Mouse (Mus musculus) lung, embryonic 15.5 days (tissue): Measurements from ENCODE around the gene Plk5. TPM values are rescaled to one million over a fixed set of nuclear protein-coding genes. Genes with fewer than 3 reads are reported as not detected.

Source experiments
- ATAC-seq: fragments of 200-750 bp; cut with Nextera tagmentation; 2 replicates; pipeline ENCODE4 v1.8.0; 2017; ENCODE audit warnings: moderate number of reproducible peaks, borderline replicate concordance; ENCODE audit not compliant: low FRiP score, low TSS enrichment; ENCODE audit errors: extremely low read depth
- H3K27ac ChIP-seq: fragments of 300-500 bp; sonication (generic); 2 replicates; pipeline ENCODE4 v1.5.1; 2015; ENCODE audit warnings: moderate library complexity, mild to moderate bottlenecking, inconsistent platforms
- H3K27me3 ChIP-seq: fragments of 300-500 bp; sonication (generic); 2 replicates; pipeline ENCODE4 v1.6.1; 2015; ENCODE audit warnings: inconsistent platforms
- H3K36me3 ChIP-seq: fragments of 300-500 bp; sonication (generic); 2 replicates; pipeline ENCODE4 v1.6.1; 2015; ENCODE audit warnings: inconsistent platforms
- H3K4me1 ChIP-seq: fragments of 300-500 bp; sonication (generic); 2 replicates; pipeline ENCODE4 v1.6.1; 2015; ENCODE audit warnings: inconsistent platforms
- H3K4me2 ChIP-seq: fragments of 300-500 bp; sonication (generic); 2 replicates; pipeline ENCODE4 v1.6.1; 2015; ENCODE audit warnings: inconsistent platforms, mild to moderate bottlenecking, moderate library complexity
- H3K4me3 ChIP-seq: fragments of 300-500 bp; sonication (generic); 2 replicates; pipeline ENCODE4 v1.5.1; 2015; ENCODE audit warnings: mild to moderate bottlenecking, inconsistent platforms
- H3K9ac ChIP-seq: fragments of 300-500 bp; sonication (generic); 2 replicates; pipeline ENCODE4 v1.6.1; 2015; ENCODE audit warnings: inconsistent platforms
- H3K9me3 ChIP-seq: fragments of 300-500 bp; sonication (generic); 2 replicates; pipeline ENCODE4 v1.6.1; 2016; ENCODE audit warnings: inconsistent platforms
- WGBS: fragments of 180-500 bp; shearing (Covaris S2); methylation state at CpG from one replicate; pipeline ENCODE4 v1.1.7; 2015; 5-methylcytosine and 5-hydroxymethylcytosine counted together
- polyA plus RNA-seq: library from polyadenylated mRNA; unstranded; fragments of >200 nt; fragmentation: Nextera tagmentation; extraction: Ambion mirVana; gene quantifications from 2 replicates; pipeline ENCODE4 v1.2.1, GENCODE M21; 2015

Plk5 gene
- polyA plus RNA-seq, 1 experiment from 2014 or later, result 1.0 TPM

DNA sequence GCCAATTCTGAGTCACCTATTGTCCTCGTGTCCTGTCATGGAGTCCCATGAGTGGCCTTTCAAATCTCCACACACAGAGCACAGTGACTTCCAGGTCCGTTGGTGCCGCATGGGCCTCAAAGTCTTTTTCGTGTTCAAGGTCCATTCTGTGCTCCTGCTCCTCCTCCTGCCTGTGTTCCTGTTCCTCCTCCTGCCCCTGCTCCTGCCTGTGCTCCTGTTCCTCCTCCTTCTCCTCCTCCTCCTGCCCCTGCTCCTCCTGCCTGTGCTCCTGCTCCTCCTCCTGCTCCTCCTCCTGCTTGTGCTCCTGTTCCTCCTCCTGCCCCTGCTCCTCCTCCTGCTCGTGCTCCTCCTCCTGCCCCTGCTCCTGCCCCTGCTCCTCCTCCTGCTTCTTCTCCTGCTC, 11.7 kb downstream of the Plk5 start:
- no peak for ATAC-seq
- WGBS, result 48% methylated on average over 5 of the region's 5 CpGs
- H3K36me3 ChIP-seq, result no peaks in the 10 kb centered on the region

DNA sequence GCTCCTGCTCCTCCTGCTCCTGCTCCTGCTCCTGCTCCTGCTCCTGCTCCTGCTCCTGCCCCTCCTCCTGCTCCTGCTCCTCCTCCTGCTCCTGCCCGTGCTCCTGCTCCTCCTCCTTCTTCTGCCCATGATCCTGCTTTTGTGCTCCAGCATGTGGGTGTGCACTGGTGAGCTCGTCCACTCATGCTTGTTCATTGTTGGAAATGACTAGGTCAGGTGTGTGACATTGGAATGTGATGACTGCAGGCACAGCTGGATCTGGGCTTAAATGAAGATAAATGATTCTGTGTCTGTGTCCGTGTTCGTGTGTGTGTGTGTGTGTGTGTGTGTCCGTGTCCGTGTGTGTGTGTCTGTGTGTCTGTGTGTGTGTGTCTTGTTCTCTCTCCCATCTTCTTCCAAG, 12.1 kb downstream of the Plk5 start:
- WGBS, result 86% methylated on average over 6 of the region's 6 CpGs
- Histone ChIP-seq H3K9ac (no peak overlapping the region), H3K27me3 (peaks cover 6% of the 10 kb centered on the region; the same call in 1 of the 2 replicates), H3K4me2 (no peak overlapping the region), H3K36me3 (no peaks in the 10 kb centered on the region), H3K27ac (no peak overlapping the region), H3K9me3 (no peaks in the 10 kb centered on the region), H3K4me3 (no peak overlapping the region), H3K4me1 (peaks cover 9% of the 10 kb centered on the region; the same call in 1 of the 2 replicates)
- no peak for ATAC-seq

More for the DNA sequence above, 11.7 kb downstream of the Plk5 start:
- no peak overlapping the region for H3K4me3 ChIP-seq
- H3K9ac ChIP-seq, result no peak overlapping the region
- H3K4me1 ChIP-seq, result peaks cover 9% of the 10 kb centered on the region; the same call in 1 of the 2 replicates
- H3K9me3 ChIP-seq, result no peaks in the 10 kb centered on the region
- H3K4me2 ChIP-seq, result no peak overlapping the region
- peaks cover 6% of the 10 kb centered on the region; the same call in 1 of the 2 replicates for H3K27me3 ChIP-seq
- no peak overlapping the region for H3K27ac ChIP-seq

DNA sequence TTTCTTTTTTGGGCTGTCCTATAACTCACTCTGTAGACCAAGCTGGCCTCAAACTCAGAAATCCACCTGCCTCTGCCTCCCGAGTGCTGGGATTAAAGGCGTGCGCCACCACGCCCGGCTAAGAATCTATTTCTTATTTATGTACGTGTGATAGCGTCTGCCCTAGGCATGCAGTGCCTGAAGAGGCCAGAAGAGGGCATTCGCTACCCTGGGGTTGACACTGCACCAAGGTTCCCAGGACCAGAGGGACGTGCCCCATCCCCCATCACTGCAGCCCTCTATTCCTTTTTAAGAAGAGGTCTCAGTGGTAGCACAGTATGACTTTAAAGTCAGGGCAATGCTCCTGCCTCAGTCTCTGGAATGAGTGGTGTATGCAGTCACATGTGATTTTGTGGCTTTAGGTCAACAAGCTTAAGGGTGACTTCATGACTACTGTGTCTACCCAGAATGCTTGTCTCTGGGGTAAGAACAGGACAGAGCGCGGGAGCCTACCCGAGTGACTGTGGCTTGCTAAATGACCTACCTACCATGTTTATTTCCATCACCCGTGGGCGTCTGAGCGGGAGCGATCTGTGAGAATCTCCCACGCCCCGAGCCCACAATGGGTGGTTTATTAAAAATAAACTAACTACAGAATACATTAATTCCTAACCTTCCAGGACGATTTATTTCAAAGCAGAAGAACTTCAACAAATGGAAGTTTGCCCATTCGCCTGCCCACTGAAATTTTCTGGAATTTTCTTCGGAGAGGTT, 13.9 kb downstream of the Plk5 start:
- Histone ChIP-seq H3K27me3 (peaks cover 6% of the 10 kb centered on the region; the same call in 1 of the 2 replicates), H3K9me3 (no peaks in the 10 kb centered on the region), H3K4me2 (no peak overlapping the region), H3K27ac (no peak overlapping the region), H3K9ac (no peak overlapping the region), H3K4me3 (no peak overlapping the region), H3K36me3 (no peaks in the 10 kb centered on the region), H3K4me1 (peaks cover 9% of the 10 kb centered on the region; the same call in 1 of the 2 replicates)
- 73% methylated on average over 21 of the region's 21 CpGs for WGBS
- no peak for ATAC-seq

DNA sequence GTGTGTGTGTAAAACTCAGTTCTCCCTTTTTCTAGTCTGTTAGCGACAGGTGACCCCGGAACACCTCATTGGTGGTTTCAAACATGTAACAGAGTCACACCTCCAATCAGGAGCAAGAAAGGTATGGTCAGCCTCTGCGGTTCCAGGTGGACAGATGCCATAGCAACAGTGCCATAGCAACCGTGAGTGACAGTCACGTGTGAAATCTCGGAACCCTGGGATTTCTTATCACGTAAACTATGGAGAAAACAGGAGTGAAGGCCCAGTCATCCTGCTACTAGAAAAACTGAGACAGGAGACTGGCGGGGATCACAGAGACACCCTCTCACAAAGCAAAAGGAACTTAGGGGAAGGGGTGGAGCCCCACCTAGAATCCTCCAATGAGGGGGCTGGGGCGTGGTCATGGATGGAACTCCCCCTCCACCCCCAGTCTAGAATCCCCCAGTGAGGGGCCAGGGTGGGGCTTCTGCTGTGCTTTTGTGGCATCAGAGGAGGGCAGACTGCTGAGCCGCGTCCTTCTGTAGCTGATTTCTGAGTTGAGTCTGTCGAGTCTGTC, 15.2 kb downstream of the Plk5 start:
- WGBS, result under 1% methylated on average over 12 of the region's 12 CpGs
- Histone ChIP-seq H3K4me3 (peak overlapping the region; percentile 29), H3K4me1 (peaks cover 9% of the 10 kb centered on the region; the same call in 1 of the 2 replicates), H3K27ac (no peak overlapping the region; the same call in 1 of the 2 replicates), H3K9ac (no peak overlapping the region), H3K4me2 (peak overlapping the region; percentile 34), H3K9me3 (no peaks in the 10 kb centered on the region), H3K27me3 (no peaks in the 10 kb centered on the region), H3K36me3 (no peaks in the 10 kb centered on the region)
- ATAC-seq, result peak; percentile 63

DNA sequence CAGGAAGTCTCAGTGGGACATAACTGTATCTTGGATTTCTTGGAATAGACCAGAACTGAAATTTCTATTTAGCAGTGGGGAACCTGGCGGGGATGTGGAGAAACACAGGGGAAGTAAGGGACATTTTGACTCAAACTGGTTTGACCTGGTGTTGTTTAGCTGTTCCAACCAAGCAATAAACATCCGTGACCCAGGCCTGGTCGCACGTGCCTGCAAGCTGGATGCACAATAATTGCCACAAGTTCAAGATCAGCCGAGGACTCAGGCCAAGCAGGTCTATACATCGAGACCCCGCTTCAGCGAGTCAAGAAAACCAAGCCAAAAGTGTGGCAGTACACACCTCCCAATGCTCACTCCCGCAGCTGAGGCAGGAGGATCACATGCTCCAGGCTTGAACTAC, 15.7 kb downstream of the Plk5 start:
- Histone ChIP-seq H3K27me3 (no peaks in the 10 kb centered on the region), H3K9me3 (no peaks in the 10 kb centered on the region), H3K4me1 (peaks cover 9% of the 10 kb centered on the region; the same call in 1 of the 2 replicates), H3K27ac (no peak overlapping the region; the same call in 1 of the 2 replicates), H3K4me3 (no peak overlapping the region), H3K36me3 (no peaks in the 10 kb centered on the region), H3K9ac (no peak overlapping the region), H3K4me2 (no peak overlapping the region)
- 50% methylated on average over 9 of the region's 9 CpGs for WGBS
- ATAC-seq, result no peak

DNA sequence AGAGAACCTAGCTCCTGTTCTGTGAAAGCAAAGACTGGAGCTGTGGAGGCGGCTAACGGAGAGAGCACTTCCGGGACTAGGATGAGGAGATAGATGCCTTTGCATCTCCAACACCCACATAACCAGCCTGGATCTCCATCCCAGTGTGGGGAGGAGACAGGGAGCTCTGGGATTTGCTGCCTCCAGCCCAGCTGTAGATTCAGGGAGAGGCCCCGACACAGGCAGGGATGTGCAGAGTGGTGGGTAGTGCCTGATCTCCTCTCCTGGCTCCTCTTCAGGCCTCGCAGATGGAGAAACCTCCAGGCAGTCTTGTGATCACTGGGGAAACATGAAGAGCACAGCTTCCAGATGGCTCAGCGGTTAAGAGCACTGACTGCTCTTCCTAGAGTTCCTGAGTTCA, 16.4 kb downstream of the Plk5 start:
- no peaks in the 10 kb centered on the region for H3K9me3 ChIP-seq
- no peaks in the 10 kb centered on the region for H3K36me3 ChIP-seq
- H3K9ac ChIP-seq, result no peak overlapping the region
- H3K27me3 ChIP-seq, result no peaks in the 10 kb centered on the region
- H3K4me3 ChIP-seq, result no peak overlapping the region
- ATAC-seq, result no peak
- H3K27ac ChIP-seq, result no peak overlapping the region
- no peak overlapping the region for H3K4me2 ChIP-seq
- peaks cover 9% of the 10 kb centered on the region; the same call in 1 of the 2 replicates for H3K4me1 ChIP-seq
- WGBS, result 79% methylated on average over 6 of the region's 6 CpGs

DNA sequence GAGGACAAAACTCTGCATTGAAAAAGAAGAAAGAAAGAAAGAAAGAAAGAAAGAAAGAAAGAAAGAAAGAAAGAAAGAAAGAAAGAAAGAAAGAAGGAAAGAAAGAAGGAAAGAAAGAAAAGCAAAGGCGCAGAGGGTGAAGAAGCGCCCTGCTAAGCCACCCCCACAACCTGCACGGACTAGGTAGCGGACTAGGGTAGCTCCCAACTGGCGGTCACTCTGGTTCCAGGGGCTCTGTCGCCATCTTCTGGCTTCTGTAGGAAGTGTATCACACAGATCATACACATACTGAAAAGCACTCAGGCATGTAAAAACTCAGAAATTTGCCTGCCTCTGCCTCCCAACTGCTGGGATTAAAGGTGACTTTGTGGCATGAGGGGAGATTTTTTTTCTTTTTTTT, 17.8 kb downstream of the Plk5 start:
- no peak for ATAC-seq
- H3K4me1 ChIP-seq, result peaks cover 9% of the 10 kb centered on the region; the same call in 1 of the 2 replicates
- H3K36me3 ChIP-seq, result no peaks in the 10 kb centered on the region
- H3K9ac ChIP-seq, result no peak overlapping the region
- WGBS, result 25% methylated on average over 6 of the region's 6 CpGs
- H3K27ac ChIP-seq, result no peak overlapping the region
- H3K27me3 ChIP-seq, result no peaks in the 10 kb centered on the region
- H3K9me3 ChIP-seq, result no peaks in the 10 kb centered on the region
- no peak overlapping the region for H3K4me3 ChIP-seq
- H3K4me2 ChIP-seq, result no peak overlapping the region

DNA sequence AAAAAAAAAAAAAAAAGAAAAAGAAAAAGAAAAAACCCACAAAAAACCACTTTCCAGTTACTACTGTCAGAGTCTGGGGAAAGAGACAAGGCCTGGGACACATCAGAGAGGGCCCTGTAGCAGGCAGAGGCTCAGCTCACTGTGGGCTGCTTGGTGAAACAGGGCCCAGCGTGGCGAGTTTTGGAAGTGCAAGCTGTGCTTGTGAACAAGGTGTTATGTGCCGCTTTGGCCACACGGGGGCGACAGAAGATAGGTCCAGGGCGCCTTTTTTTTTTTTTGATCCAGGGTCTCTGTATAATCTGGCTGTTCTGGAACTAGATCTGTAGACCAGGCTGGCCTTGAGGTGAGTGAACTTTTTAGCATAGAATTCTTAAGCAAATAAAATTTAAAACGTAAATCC, 19.9 kb downstream of the Plk5 start:
- Histone ChIP-seq H3K4me1 (peaks cover 9% of the 10 kb centered on the region; the same call in 1 of the 2 replicates), H3K36me3 (peaks cover 15% of the 10 kb centered on the region), H3K9ac (no peak overlapping the region), H3K27ac (no peak overlapping the region), H3K4me2 (no peak overlapping the region), H3K27me3 (no peaks in the 10 kb centered on the region), H3K9me3 (no peaks in the 10 kb centered on the region), H3K4me3 (no peak overlapping the region)
- ATAC-seq, result no peak
- WGBS, result 4% methylated on average over 7 of the region's 7 CpGs

DNA sequence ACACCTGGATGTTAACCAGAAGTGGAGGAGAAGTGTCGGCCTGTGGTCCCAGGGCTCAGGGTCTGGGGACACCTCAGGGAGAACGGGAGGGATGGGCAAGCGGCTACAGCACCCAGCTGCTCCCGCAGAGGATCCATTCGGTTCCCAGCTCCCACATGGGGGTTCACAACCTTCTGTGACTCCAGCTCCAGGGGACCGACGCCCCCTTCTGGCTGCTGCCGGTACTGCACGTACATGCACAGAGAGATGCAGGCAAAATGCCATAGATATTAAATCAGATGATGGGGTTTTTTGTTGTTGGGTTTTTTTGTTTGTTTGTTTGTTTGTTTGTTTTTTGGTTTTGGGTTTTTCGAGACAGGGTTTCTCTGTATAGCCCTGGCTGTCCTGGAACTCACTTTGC, 21.5 kb downstream of the Plk5 start:
- 43% methylated on average over 10 of the region's 10 CpGs for WGBS
- H3K4me1 ChIP-seq, result no peaks in the 10 kb centered on the region
- ATAC-seq, result no peak

DNA sequence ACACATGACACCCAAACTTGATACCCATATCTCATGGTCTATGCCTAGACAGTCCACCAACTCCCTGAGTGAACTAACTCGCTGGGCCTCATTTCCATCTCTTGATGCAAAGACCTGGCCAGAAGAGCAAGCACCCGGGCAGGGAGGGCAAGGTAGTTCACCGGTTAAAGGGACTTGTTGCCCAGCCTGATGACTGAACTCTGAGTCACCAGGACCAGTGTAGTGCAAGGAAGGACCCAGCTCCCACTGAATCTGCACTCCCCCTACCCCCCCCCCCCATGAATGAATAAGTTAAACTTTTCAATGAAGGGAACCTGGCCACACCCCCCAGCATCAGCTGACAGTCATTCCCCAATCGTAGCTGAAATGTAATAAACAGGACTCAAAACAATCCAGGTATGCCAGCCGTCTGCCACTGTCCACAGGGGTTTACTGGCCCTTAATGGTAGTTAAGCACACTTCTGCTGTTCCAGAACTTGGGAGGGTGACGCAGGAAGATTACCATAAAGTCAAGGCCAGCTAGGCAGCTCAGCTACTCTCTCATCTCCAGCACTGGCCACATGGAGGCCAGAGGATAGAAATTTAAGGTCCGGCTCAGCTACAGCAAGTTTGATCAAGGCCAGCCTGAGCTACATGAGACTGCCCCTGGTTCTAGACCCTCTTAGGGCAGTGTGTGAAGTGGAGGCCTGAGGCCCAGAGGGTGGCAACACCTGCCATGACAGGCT, 26.5 kb downstream of the Plk5 start:
- no peak overlapping the region for H3K9ac ChIP-seq
- H3K27me3 ChIP-seq, result no peaks in the 10 kb centered on the region
- peaks cover 24% of the 10 kb centered on the region for H3K4me1 ChIP-seq
- 85% methylated on average over 7 of the region's 7 CpGs for WGBS
- no peaks in the 10 kb centered on the region for H3K9me3 ChIP-seq
- no peak overlapping the region for H3K4me3 ChIP-seq
- peaks cover 37% of the 10 kb centered on the region for H3K36me3 ChIP-seq
- no peak overlapping the region for H3K4me2 ChIP-seq
- no peak for ATAC-seq
- no peak overlapping the region for H3K27ac ChIP-seq

More for the DNA sequence above, 21.5 kb downstream of the Plk5 start:
- no peak overlapping the region for H3K4me3 ChIP-seq
- H3K36me3 ChIP-seq, result peaks cover 28% of the 10 kb centered on the region
- H3K4me2 ChIP-seq, result no peak overlapping the region
- no peak overlapping the region for H3K27ac ChIP-seq
- H3K27me3 ChIP-seq, result no peaks in the 10 kb centered on the region
- no peak overlapping the region for H3K9ac ChIP-seq
- no peaks in the 10 kb centered on the region for H3K9me3 ChIP-seq

DNA sequence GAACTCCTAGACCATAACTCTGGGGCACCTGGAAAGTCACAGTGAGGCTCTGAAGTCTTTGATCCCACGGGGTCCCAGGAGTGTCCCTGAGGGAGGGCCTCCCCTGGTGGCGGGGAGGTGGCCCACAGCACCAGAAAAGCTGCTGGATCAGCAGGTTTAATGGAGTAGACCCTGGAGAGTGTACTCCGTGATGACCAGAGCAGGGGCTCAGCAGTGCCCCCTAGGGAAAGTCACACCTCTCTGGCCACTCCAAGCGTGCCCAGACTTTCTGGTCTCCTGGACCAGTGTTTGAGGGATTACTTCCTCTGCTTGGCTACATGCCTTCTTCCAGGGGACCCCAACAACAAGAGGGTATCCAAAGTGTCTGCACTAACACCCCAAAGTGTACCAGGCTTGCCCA, 27.2 kb downstream of the Plk5 start:
- 51% methylated on average over 4 of the region's 4 CpGs for WGBS
- no peaks in the 10 kb centered on the region for H3K9me3 ChIP-seq
- H3K27me3 ChIP-seq, result no peaks in the 10 kb centered on the region
- peaks cover 37% of the 10 kb centered on the region for H3K36me3 ChIP-seq
- H3K9ac ChIP-seq, result no peak overlapping the region
- no peak overlapping the region for H3K27ac ChIP-seq
- peaks cover 30% of the 10 kb centered on the region for H3K4me1 ChIP-seq
- no peak overlapping the region for H3K4me2 ChIP-seq
- H3K4me3 ChIP-seq, result no peak overlapping the region
- no peak for ATAC-seq
